Mouse (Mus musculus): ENCODE results near the gene Slco6d1. TPM values are rescaled to one million over a fixed set of nuclear protein-coding genes. Genes with fewer than 3 reads are reported as not detected.
"Not testable (repeated sequence)": the region's sequence is repeated elsewhere in the genome, so short reads cannot be mapped to it uniquely, and the experiment has no call there.

The Slco6d1 gene
- not detected in 2 replicates for polyA plus RNA-seq (2016; fragmentation: Nextera tagmentation; extraction: Ambion mirVana)

GRCm38 (mm10) chr1:98420824-98421223 lies at the start of gene Slco6d1:
Gene Slco6d1, plus strand, starts transcription at chr1:98421124.
- Histone ChIP-seq H3K4me3 (no peak within 1 kb of the TSS), H3K9ac (no peak within 1 kb of the TSS), H3K4me2 (no peak within 1 kb of the TSS), H3K27me3 (replicated peaks) (no peaks in the 10 kb centered on the region), H3K9me3 (replicated peaks) (no peaks in the 10 kb centered on the region), H3K36me3 (no peaks in the 10 kb centered on the region), H3K4me1 (no peaks in the 10 kb centered on the region), H3K27ac (no peak within 1 kb of the TSS)
- 70% methylated on average over 10 of the region's 10 CpGs for WGBS (ENCODE audit: insufficient replicate concordance)
- no peak for ATAC-seq

- Histone ChIP-seq H3K9ac (no peak overlapping the region), H3K36me3 (no peaks in the 10 kb centered on the region), H3K4me2 (no peak overlapping the region), H3K9me3 (replicated peaks) (no peaks in the 10 kb centered on the region), H3K4me3 (no peak overlapping the region), H3K27me3 (replicated peaks) (no peaks in the 10 kb centered on the region), H3K4me1 (no peaks in the 10 kb centered on the region), H3K27ac (no peak overlapping the region)
- ATAC-seq = no peak
These were observed 28.9 kb upstream of the Slco6d1 start for GRCm38 (mm10) chr1:98392001-98392400.

GRCm38 (mm10) chr1:98447929-98448328 lies 27.0 kb downstream of the Slco6d1 start:
- no peak for ATAC-seq
- H3K27ac ChIP-seq = no peak overlapping the region
- H3K4me1 ChIP-seq = no peaks in the 10 kb centered on the region
- 68% methylated on average over 4 of the region's 4 CpGs for WGBS (ENCODE audit: insufficient replicate concordance)
- H3K4me2 ChIP-seq = no peak overlapping the region
- H3K9ac ChIP-seq = no peak overlapping the region
- no peaks in the 10 kb centered on the region for H3K27me3 ChIP-seq (replicated peaks)
- H3K36me3 ChIP-seq = no peaks in the 10 kb centered on the region
- peaks cover 3% of the 10 kb centered on the region; the same call in 1 of the 2 replicates for H3K9me3 ChIP-seq (replicated peaks)
- no peak overlapping the region for H3K4me3 ChIP-seq

DNA sequence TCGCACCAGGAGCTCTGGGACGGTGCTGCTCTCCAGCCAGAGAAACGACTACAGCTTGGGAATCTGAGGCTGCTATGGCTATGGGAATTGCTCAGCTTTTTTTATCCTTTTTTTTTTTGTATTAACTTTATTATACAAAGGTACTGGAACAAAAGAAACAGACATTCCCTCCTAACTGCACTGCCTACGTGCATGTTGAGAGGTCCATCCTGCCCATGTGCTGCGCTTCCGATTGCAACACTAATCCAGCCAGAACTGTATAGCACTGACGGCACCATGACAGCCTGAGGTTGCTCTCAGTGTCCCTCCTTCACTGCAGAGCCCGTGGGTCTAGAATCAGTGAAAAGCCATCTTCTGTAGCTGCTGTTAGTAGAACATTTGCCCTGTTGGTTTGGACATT lies 38.3 kb downstream of the Slco6d1 start:
- H3K9me3 ChIP-seq (replicated peaks); H3K27ac ChIP-seq; H3K4me2 ChIP-seq; H3K36me3 ChIP-seq; H3K4me3 ChIP-seq; ATAC-seq; H3K4me1 ChIP-seq; H3K9ac ChIP-seq; H3K27me3 ChIP-seq (replicated peaks): not testable (repeated sequence)
- WGBS (ENCODE audit: insufficient replicate concordance) = 71% methylated on average over 8 of the region's 8 CpGs

GRCm38 (mm10) chr1:98476381-98476780 lies 55.5 kb downstream of the Slco6d1 start:
- H3K9ac ChIP-seq; H3K36me3 ChIP-seq; H3K9me3 ChIP-seq (replicated peaks); H3K4me2 ChIP-seq; H3K27ac ChIP-seq; H3K27me3 ChIP-seq (replicated peaks); H3K4me1 ChIP-seq; ATAC-seq; H3K4me3 ChIP-seq: not testable (repeated sequence)
- 62% methylated on average over 1 of the region's 1 CpGs for WGBS (ENCODE audit: insufficient replicate concordance)

GRCm38 (mm10) chr1:98479243-98479642 lies 58.3 kb downstream of the Slco6d1 start:
- Histone ChIP-seq H3K9ac (no peak overlapping the region), H3K9me3 (replicated peaks) (no peaks in the 10 kb centered on the region), H3K4me1 (no peaks in the 10 kb centered on the region), H3K4me2 (no peak overlapping the region), H3K4me3 (no peak overlapping the region), H3K27ac (no peak overlapping the region), H3K36me3 (no peaks in the 10 kb centered on the region), H3K27me3 (replicated peaks) (no peaks in the 10 kb centered on the region)
- 44% methylated on average over 2 of the region's 2 CpGs for WGBS (ENCODE audit: insufficient replicate concordance)
- no peak for ATAC-seq

GRCm38 (mm10) chr1:98505982-98506381 lies 85.1 kb downstream of the Slco6d1 start:
- Histone ChIP-seq H3K27ac (no peak overlapping the region), H3K4me1 (no peaks in the 10 kb centered on the region), H3K9me3 (replicated peaks) (no peaks in the 10 kb centered on the region), H3K9ac (no peak overlapping the region), H3K4me3 (no peak overlapping the region), H3K4me2 (no peak overlapping the region), H3K36me3 (no peaks in the 10 kb centered on the region), H3K27me3 (replicated peaks) (no peaks in the 10 kb centered on the region)
- ATAC-seq = no peak
- 66% methylated on average over 2 of the region's 2 CpGs for WGBS (ENCODE audit: insufficient replicate concordance)

DNA sequence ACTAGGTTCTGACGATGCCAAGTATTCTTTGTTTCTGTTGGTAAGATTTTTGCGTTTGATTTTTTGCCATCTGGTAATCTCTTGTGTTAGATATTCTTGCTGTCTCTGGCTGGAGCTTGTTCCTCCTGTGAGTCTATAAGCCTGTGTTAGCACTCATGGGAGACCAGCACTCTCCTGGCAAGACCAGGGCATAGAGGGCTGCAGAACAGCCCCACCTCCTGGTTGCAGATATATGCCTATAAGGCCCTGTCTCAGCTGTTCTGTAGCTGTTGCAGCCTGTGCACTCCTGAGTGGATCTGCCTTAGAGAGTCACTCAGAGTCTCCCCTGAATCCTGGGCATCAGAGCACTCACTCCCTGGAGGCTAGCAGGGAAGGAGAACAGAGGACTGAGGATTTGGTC lies 102.1 kb downstream of the Slco6d1 start:
- 66% methylated on average over 2 of the region's 2 CpGs for WGBS (ENCODE audit: insufficient replicate concordance)
- Histone ChIP-seq H3K4me3 (no peak overlapping the region), H3K4me2 (no peak overlapping the region), H3K36me3 (no peaks in the 10 kb centered on the region), H3K9ac (no peak overlapping the region), H3K27me3 (replicated peaks) (no peaks in the 10 kb centered on the region), H3K4me1 (no peaks in the 10 kb centered on the region), H3K27ac (no peak overlapping the region), H3K9me3 (replicated peaks) (peaks cover 8% of the 10 kb centered on the region)
- no peak for ATAC-seq

- Histone ChIP-seq H3K4me3 (no peak overlapping the region), H3K27me3 (replicated peaks) (no peaks in the 10 kb centered on the region), H3K4me2 (no peak overlapping the region), H3K9ac (no peak overlapping the region), H3K36me3 (no peaks in the 10 kb centered on the region), H3K27ac (no peak overlapping the region), H3K9me3 (replicated peaks) (peaks cover 3% of the 10 kb centered on the region; the same call in 1 of the 2 replicates), H3K4me1 (no peaks in the 10 kb centered on the region)
- ATAC-seq = no peak
These were observed 102.6 kb downstream of the Slco6d1 start for GRCm38 (mm10) chr1:98523537-98523936.

DNA sequence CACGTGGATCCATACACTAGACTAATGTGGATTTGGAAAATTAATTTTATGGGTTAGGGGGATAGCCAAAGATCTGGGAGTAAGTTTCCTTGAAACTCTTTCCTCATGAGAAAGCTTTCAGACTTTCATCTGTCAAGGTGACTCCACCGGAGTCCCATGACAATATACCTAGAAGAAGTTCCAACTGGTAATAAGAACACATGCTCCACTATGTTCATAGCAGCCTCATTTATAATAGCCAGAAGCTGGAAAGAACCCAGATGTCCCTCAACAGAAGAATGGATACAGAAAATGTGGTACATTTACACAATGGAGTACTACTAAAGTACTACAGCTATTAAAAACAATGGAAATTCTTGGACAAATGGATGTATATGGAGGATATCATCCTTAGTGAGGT lies 107.4 kb downstream of the Slco6d1 start:
- H3K4me3 ChIP-seq; H3K27ac ChIP-seq; H3K36me3 ChIP-seq; H3K9ac ChIP-seq; H3K9me3 ChIP-seq (replicated peaks); H3K27me3 ChIP-seq (replicated peaks); H3K4me2 ChIP-seq; ATAC-seq; H3K4me1 ChIP-seq: not testable (repeated sequence)
- 67% methylated on average over 2 of the region's 2 CpGs for WGBS (ENCODE audit: insufficient replicate concordance)

- ATAC-seq = no peak
- Histone ChIP-seq H3K27ac (no peak overlapping the region), H3K4me2 (no peak overlapping the region), H3K27me3 (replicated peaks) (no peaks in the 10 kb centered on the region), H3K9me3 (replicated peaks) (no peaks in the 10 kb centered on the region), H3K36me3 (no peaks in the 10 kb centered on the region), H3K4me1 (no peaks in the 10 kb centered on the region), H3K9ac (no peak overlapping the region), H3K4me3 (no peak overlapping the region)
- 38% methylated on average over 2 of the region's 2 CpGs for WGBS (ENCODE audit: insufficient replicate concordance)
These were observed 124.4 kb downstream of the Slco6d1 start for GRCm38 (mm10) chr1:98545372-98545771.

DNA sequence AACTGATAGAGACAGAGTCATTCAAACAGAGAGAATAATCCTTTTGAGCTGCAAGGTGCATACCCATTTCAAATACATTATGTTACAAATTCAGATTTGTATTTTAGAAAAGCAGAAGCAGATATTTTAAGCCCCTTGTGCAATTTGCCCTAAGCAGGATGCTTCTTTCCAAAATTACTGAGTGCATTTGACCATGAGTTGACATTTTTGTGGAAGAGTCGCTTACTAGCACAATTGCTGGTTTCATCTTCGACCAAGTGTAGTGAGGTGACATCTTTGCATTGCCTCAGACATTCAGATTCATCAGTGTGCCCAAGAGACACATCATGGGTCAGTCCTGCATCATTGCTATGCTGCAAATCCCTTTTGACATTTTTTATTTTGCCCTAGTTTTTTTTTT lies 133.5 kb downstream of the Slco6d1 start:
- WGBS (ENCODE audit: insufficient replicate concordance) = 50% methylated on average over 2 of the region's 2 CpGs
- no peaks in the 10 kb centered on the region for H3K9me3 ChIP-seq (replicated peaks)
- no peak overlapping the region for H3K4me2 ChIP-seq
- no peaks in the 10 kb centered on the region for H3K27me3 ChIP-seq (replicated peaks)
- no peaks in the 10 kb centered on the region for H3K4me1 ChIP-seq
- no peak overlapping the region for H3K9ac ChIP-seq
- no peak overlapping the region for H3K4me3 ChIP-seq
- no peaks in the 10 kb centered on the region for H3K36me3 ChIP-seq
- H3K27ac ChIP-seq = no peak overlapping the region
- no peak for ATAC-seq

GRCm38 (mm10) chr1:98565701-98566100 lies 144.8 kb downstream of the Slco6d1 start:
- no peak for ATAC-seq
- Histone ChIP-seq H3K36me3 (no peaks in the 10 kb centered on the region), H3K27ac (no peak overlapping the region), H3K9me3 (replicated peaks) (no peaks in the 10 kb centered on the region), H3K4me3 (no peak overlapping the region), H3K9ac (no peak overlapping the region), H3K4me1 (no peaks in the 10 kb centered on the region), H3K27me3 (replicated peaks) (no peaks in the 10 kb centered on the region), H3K4me2 (no peak overlapping the region)

All from liver, embryonic 12.5 days (tissue).